Mouse (Mus musculus): ENCODE measurements around the gene Ftsj3.

Ftsj3 gene

GRCm38 (mm10) chr11:106255685-106256451, at the start of gene Ftsj3, which contains the start of gene Psmc5:
Gene Ftsj3 (minus strand): TSS chr11:106256079.
Gene Psmc5 (plus strand): TSS chr11:106256154.
- DNase-seq (ENCODE audit: low spot score in 2 of 2), result peak; percentile 97 to 99

- DNase-seq (ENCODE audit: low spot score in 2 of 2), result no peak
These were observed 49.6 kb upstream of the Ftsj3 start for GRCm38 (mm10) chr11:106305348-106306064.

GRCm38 (mm10) chr11:106302634-106303033, 46.8 kb upstream of the Ftsj3 start:
- DNase-seq (ENCODE audit: low spot score in 2 of 2), result peak in 1 of 2 experiments; percentile 77

- DNase-seq (ENCODE audit: low spot score in 2 of 2), result no peak
These were observed 45.9 kb upstream of the Ftsj3 start, which contains the start of gene Gh for GRCm38 (mm10) chr11:106301765-106302164. Gene Gh (minus strand): TSS chr11:106301865.

GRCm38 (mm10) chr11:106291861-106292260, 36.0 kb upstream of the Ftsj3 start:
- DNase-seq (ENCODE audit: low spot score in 2 of 2), result no peak

GRCm38 (mm10) chr11:106290376-106290775, 34.5 kb upstream of the Ftsj3 start:
- DNase-seq (ENCODE audit: low spot score in 2 of 2), result no peak

GRCm38 (mm10) chr11:106289369-106289768, 33.5 kb upstream of the Ftsj3 start:
- no peak for DNase-seq (ENCODE audit: low spot score in 2 of 2)

GRCm38 (mm10) chr11:106286987-106287386, 31.1 kb upstream of the Ftsj3 start:
- DNase-seq (ENCODE audit: low spot score in 2 of 2), result no peak

GRCm38 (mm10) chr11:106286206-106286605, 30.3 kb upstream of the Ftsj3 start:
- no peak for DNase-seq (ENCODE audit: low spot score in 2 of 2)

- no peak for DNase-seq (ENCODE audit: low spot score in 2 of 2)
These were observed 28.2 kb upstream of the Ftsj3 start for GRCm38 (mm10) chr11:106284126-106284525.

GRCm38 (mm10) chr11:106283371-106283770, 27.5 kb upstream of the Ftsj3 start:
- no peak for DNase-seq (ENCODE audit: low spot score in 2 of 2)

GRCm38 (mm10) chr11:106282452-106282851, 26.6 kb upstream of the Ftsj3 start:
- DNase-seq (ENCODE audit: low spot score in 2 of 2), result no peak

GRCm38 (mm10) chr11:106276454-106276853, 20.6 kb upstream of the Ftsj3 start, which contains the start of gene Tcam1:
Gene Tcam1 (plus strand): TSS chr11:106276672.
- DNase-seq (ENCODE audit: low spot score in 2 of 2), result peak; percentile 86 to 93

- DNase-seq (ENCODE audit: low spot score in 2 of 2), result no peak
These were observed 19.1 kb upstream of the Ftsj3 start for GRCm38 (mm10) chr11:106274971-106275411.

GRCm38 (mm10) chr11:106274374-106274773, 18.5 kb upstream of the Ftsj3 start:
- DNase-seq (ENCODE audit: low spot score in 2 of 2), result no peak

- DNase-seq (ENCODE audit: low spot score in 2 of 2), result no peak
These were observed 17.9 kb upstream of the Ftsj3 start for GRCm38 (mm10) chr11:106273811-106274210.

- DNase-seq (ENCODE audit: low spot score in 2 of 2), result no peak
These were observed 17.4 kb upstream of the Ftsj3 start for GRCm38 (mm10) chr11:106273311-106273684.

- peak; percentile 97 to 99 for DNase-seq (ENCODE audit: low spot score in 2 of 2)
These were observed 16.9 kb upstream of the Ftsj3 start, which contains the start of gene Smarcd2 for GRCm38 (mm10) chr11:106272644-106273310. Gene Smarcd2 (minus strand): TSS chr11:106272972.

- peak in 1 of 2 experiments; percentile 51 for DNase-seq (ENCODE audit: low spot score in 2 of 2)
These were observed 16.1 kb upstream of the Ftsj3 start for GRCm38 (mm10) chr11:106271794-106272643.

GRCm38 (mm10) chr11:106271131-106271793, 15.4 kb upstream of the Ftsj3 start:
- DNase-seq (ENCODE audit: low spot score in 2 of 2), result no peak

GRCm38 (mm10) chr11:106269060-106269431, 13.2 kb upstream of the Ftsj3 start:
- peak; percentile 73 to 81 for DNase-seq (ENCODE audit: low spot score in 2 of 2)
